Mouse (Mus musculus) neutrophil, adult 65 days (primary cell): ENCODE results near the gene Jam2. TPM values are rescaled to one million over a fixed set of nuclear protein-coding genes. Genes with fewer than 3 reads are reported as not detected.

Experiments used
- total RNA-seq: library from RNA; stranded (reverse); gene quantifications from 2 replicates; pipeline ENCODE4 v1.2.4, GENCODE M21; 2023

The Jam2 gene
- total RNA-seq, result 0.11 TPM in 1 of 2 replicates, not detected in the other

GRCm38 (mm10) chr16:84774003-84774703, at the start of gene Jam2:
Jam2 (plus strand) TSS chr16:84774123.

DNA sequence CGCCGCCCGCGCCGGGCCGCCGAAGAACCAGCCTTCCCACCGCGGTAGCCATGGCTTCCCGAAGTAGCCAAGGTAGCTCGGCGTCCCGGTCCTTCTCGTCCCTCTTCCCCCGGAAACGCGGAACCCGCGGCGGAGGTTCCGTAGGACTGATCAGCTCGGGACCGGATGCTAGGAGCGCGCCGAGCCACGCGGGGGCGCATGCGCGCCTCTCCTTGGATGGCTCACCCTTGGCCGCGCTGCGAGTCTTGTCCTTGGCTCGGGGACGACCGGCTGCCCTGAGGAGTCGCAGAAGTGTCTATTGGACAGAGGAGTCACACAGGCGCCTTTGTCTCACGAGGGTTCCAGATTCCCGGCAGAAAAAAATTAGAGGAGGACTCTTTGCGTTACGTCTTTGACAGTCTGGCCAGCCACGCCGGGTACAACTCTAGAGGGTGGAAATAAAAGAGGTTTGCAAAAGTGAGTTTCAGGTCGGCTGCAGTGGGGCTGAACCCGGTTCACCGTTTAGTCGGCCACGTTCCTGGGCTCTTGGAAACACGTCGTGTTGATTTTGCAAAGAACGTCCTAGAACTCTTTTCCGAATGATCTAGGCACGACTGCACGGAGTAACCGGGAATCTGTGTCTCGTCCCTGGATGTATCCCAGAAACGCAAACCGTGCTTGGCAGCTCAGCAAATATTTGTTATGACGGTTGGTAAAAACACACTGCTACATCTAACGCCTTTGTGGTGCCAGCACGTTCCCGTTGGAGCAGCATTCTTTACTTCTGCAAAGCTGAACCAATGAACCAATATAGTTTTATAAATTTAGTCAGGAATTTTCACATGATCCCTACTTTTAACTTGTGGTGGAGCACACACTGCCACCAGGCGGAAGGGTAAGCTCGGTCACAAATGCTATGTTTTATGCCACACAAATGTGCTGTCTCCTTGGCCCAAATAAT, 38.5 kb upstream of the Jam2 start, which contains the start of gene Mrpl39:
Gene Mrpl39 (minus strand): TSS at position 577 of the 940 bp plus-strand sequence.

DNA sequence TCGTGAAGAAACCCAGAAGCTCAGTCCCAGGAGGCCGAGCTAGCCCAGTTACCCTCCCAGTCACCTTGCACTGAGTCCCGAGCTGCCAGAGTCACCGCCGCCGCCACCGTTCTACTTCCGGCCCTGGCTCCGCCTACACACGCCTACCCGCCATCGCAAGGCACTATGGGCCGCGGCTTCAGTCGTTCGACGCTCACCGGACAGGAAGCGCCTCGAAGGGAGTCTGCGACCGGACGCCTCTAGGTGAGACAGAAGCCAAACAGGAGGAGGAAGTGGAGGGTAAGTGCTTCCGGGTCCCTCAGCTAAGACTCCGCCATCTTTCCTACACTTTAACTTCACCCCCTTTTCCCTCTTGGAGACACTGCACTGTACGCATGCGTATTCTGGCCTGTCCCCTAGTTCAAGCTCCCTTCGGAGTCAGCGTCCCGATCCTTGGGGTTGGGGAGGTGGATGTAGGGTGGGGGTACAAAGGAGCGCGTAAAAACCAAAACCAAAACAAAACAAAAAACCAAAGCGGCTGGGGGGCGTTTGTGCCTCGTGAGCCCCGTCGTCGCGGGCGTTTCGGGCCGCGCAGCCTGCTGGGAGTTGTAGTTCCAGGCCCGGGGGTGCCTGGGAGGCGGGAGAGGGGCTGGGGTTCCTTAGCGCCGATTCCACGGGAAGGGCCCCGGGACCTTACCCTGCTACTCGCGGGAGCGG, 61.0 kb downstream of the Jam2 start, which contains the start of gene Gabpa:
Gene Gabpa (plus strand): TSS at position 181 of the 696 bp plus-strand sequence.

GRCm38 (mm10) chr16:84835441-84835822, 61.5 kb downstream of the Jam2 start, which contains the start of gene Atp5j:
Atp5j (minus strand) TSS chr16:84835625.

Other genes starting within 250 kb of the Jam2 start
- gene Mrpl39, start 38.4 kb upstream of the Jam2 start, total RNA-seq, result 7.6 and 9.8 TPM in 2 replicates
- 33.4 and 33.7 TPM in 2 replicates for gene Gabpa, start 60.8 kb downstream of the Jam2 start, total RNA-seq
- gene Atp5j, start 61.5 kb downstream of the Jam2 start, total RNA-seq, result 82.5 and 110 TPM in 2 replicates